Mouse (Mus musculus) heart, embryonic 14.5 days (tissue): ENCODE results near the gene Tmem156. TPM values are rescaled to one million over a fixed set of nuclear protein-coding genes. Genes with fewer than 3 reads are reported as not detected.

Experiments used
- ATAC-seq: fragments of 200-750 bp; cut with Nextera tagmentation; 2 replicates; pipeline ENCODE4 v1.8.0; 2017; ENCODE audit warnings: low read depth, moderate TSS enrichment; ENCODE audit not compliant: insufficient number of reproducible peaks, insufficient read depth, low FRiP score
- H3K27ac ChIP-seq, 2 experiments: fragments of 200-500 bp in 1 of 2; fragments of 300-500 bp in 1 of 2; sonication (generic) in 1 of 2; replicated peaks in 1 of 2; 2 replicates each; pipeline ENCODE4 v1.5.1; 2012 to 2014; ENCODE audit warnings: low read depth in 2 of 2, low read length in 2 of 2, control low read depth in 1 of 2, mild to moderate bottlenecking in 1 of 2, mixed read lengths in 1 of 2; ENCODE audit not compliant: control insufficient read depth in 1 of 2, insufficient read depth in 1 of 2
- H3K27me3 ChIP-seq: fragments of 300-500 bp; sonication (generic); 2 replicates; pipeline ENCODE4 v1.6.1; 2014; ENCODE audit warnings: mild to moderate bottlenecking, low read length, control low read depth; ENCODE audit not compliant: control insufficient read depth, insufficient read depth
- H3K36me3 ChIP-seq: fragments of 300-500 bp; sonication (generic); 2 replicates; pipeline ENCODE4 v1.6.1; 2014; ENCODE audit warnings: mild to moderate bottlenecking, control low read depth, low read length, mixed read lengths; ENCODE audit not compliant: control insufficient read depth, insufficient read depth
- H3K4me1 ChIP-seq, 2 experiments: fragments of 200-500 bp in 1 of 2; fragments of 300-500 bp in 1 of 2; sonication (generic) in 1 of 2; 2 replicates each; pipeline ENCODE4 v1.6.1; 2012 to 2014; ENCODE audit warnings: low read length in 2 of 2, control low read depth in 1 of 2, mixed read lengths in 1 of 2; ENCODE audit not compliant: control insufficient read depth in 2 of 2, insufficient read depth in 2 of 2
- H3K4me2 ChIP-seq: fragments of 300-500 bp; sonication (generic); 2 replicates; pipeline ENCODE4 v1.6.1; 2014; ENCODE audit warnings: mild to moderate bottlenecking, low read length
- H3K4me3 ChIP-seq, 2 experiments: fragments of 200-500 bp in 1 of 2; fragments of 300-500 bp in 1 of 2; sonication (generic) in 1 of 2; 2 replicates each; pipeline ENCODE4 v1.5.1; 2012 to 2014; ENCODE audit warnings: low read length in 2 of 2, mild to moderate bottlenecking in 2 of 2, control low read depth in 1 of 2, low read depth in 1 of 2, moderate library complexity in 1 of 2; ENCODE audit not compliant: control insufficient read depth in 1 of 2, insufficient read depth in 1 of 2
- H3K9ac ChIP-seq: fragments of 300-500 bp; sonication (generic); 2 replicates; pipeline ENCODE4 v1.6.1; 2014; ENCODE audit warnings: mild to moderate bottlenecking, low read length
- H3K9me3 ChIP-seq: fragments of 300-500 bp; sonication (generic); 2 replicates; pipeline ENCODE4 v1.6.1; 2016; ENCODE audit warnings: low read length, control low read depth; ENCODE audit not compliant: control insufficient read depth
- WGBS: fragments of 180-500 bp; shearing (Covaris S2); extraction: QIAGEN DNeasy Blood & Tissue Kit; methylation state at CpG from one replicate; pipeline ENCODE4 v1.1.7; 2014; 5-methylcytosine and 5-hydroxymethylcytosine counted together
- polyA plus RNA-seq: library from polyadenylated mRNA; unstranded; fragments of >200 nt; fragmentation: Nextera tagmentation; extraction: Ambion mirVana; gene quantifications from 2 replicates; pipeline ENCODE4 v1.2.1, GENCODE M21; 2014

The Tmem156 gene
- polyA plus RNA-seq, 1 experiment from 2014 or later, result not detected

DNA sequence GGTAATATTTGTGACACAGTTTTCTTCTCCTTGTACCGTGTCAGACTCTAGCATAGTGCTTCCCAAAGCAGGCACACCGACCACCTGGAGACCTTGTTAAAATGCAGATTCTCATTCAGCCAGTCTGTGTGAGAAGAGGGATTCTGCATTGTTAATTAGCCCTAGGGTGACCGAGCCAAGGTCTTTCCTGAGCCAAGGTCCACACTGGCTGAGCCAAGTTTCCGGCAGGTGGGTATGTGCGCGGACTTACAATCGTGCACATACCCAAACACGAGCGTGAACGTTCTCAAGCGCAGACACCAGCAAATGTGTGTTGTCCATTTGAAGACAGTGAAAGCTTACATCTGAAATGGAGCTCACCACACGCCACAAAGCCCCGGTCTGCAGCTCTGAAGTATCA is 55.3 kb downstream of the Tmem156 start:
- peaks cover 3 to 8% of the 10 kb centered on the region in 2 experiments for H3K4me1 ChIP-seq
- H3K36me3 ChIP-seq, result peaks cover 59% of the 10 kb centered on the region
- WGBS, result 77% methylated on average over 13 of the region's 13 CpGs
- H3K4me3 ChIP-seq, result no peak overlapping the region
- H3K9ac ChIP-seq, result no peak overlapping the region
- no peaks in the 10 kb centered on the region for H3K27me3 ChIP-seq
- H3K4me2 ChIP-seq, result no peak overlapping the region
- H3K9me3 ChIP-seq, result no peaks in the 10 kb centered on the region
- no peak for ATAC-seq
- no peak overlapping the region for H3K27ac ChIP-seq

DNA sequence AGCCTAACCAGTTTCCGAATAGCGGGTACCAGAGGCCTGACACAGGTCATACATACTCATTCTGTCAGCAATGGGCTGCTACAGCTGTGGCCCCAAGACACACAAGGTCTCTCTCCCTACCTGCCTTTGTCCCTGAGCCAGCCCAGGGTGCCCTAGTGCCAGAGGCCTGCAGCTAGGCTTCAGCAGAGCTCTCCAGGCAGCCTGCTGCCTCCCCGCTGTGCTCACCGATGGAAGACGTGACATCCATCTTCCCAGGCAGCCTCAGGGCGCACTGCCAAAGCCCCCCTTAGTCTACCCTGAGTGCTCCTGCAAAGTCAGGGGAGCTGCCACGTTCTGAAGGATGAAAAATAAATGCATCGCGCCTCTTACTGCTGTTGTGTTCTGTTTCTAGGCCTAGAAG is 63.9 kb downstream of the Tmem156 start:
- Histone ChIP-seq H3K36me3 (peaks cover 58% of the 10 kb centered on the region), H3K4me3 (no peak overlapping the region)

GRCm38 (mm10) chr5:65026776-65027175 is 65.2 kb downstream of the Tmem156 start:
- H3K36me3 ChIP-seq, result peaks cover 57% of the 10 kb centered on the region
- H3K9me3 ChIP-seq, result no peaks in the 10 kb centered on the region
- 64% methylated on average over 9 of the region's 9 CpGs for WGBS
- no peak overlapping the region for H3K27ac ChIP-seq
- no peaks in the 10 kb centered on the region for H3K27me3 ChIP-seq
- ATAC-seq, result no peak
- no peak overlapping the region for H3K4me3 ChIP-seq
- H3K9ac ChIP-seq, result no peak overlapping the region
- H3K4me2 ChIP-seq, result no peak overlapping the region
- H3K4me1 ChIP-seq, result no peaks in the 10 kb centered on the region

More for the DNA sequence above, 63.9 kb downstream of the Tmem156 start:
- Histone ChIP-seq H3K4me1 (no peaks in the 10 kb centered on the region), H3K27ac (no peak overlapping the region), H3K27me3 (no peaks in the 10 kb centered on the region), H3K9me3 (no peaks in the 10 kb centered on the region), H3K9ac (no peak overlapping the region), H3K4me2 (no peak overlapping the region)
- no peak for ATAC-seq
- 63% methylated on average over 9 of the region's 9 CpGs for WGBS

- no peak overlapping the region for H3K4me3 ChIP-seq
- no peaks in the 10 kb centered on the region for H3K9me3 ChIP-seq
- no peaks in the 10 kb centered on the region for H3K4me1 ChIP-seq
- 68% methylated on average over 6 of the region's 6 CpGs for WGBS
- no peak for ATAC-seq
- H3K4me2 ChIP-seq, result no peak overlapping the region
- H3K9ac ChIP-seq, result no peak overlapping the region
- H3K27me3 ChIP-seq, result no peaks in the 10 kb centered on the region
- H3K36me3 ChIP-seq, result peaks cover 57% of the 10 kb centered on the region
- H3K27ac ChIP-seq, result no peak overlapping the region
These were observed 66.0 kb downstream of the Tmem156 start for GRCm38 (mm10) chr5:65025916-65026315.

GRCm38 (mm10) chr5:65024641-65025040 is 67.3 kb downstream of the Tmem156 start:
- H3K4me1 ChIP-seq, result no peaks in the 10 kb centered on the region
- no peak overlapping the region for H3K4me2 ChIP-seq
- H3K27me3 ChIP-seq, result no peaks in the 10 kb centered on the region
- ATAC-seq, result no peak
- no peak overlapping the region for H3K27ac ChIP-seq
- no peaks in the 10 kb centered on the region for H3K9me3 ChIP-seq
- no peak overlapping the region for H3K9ac ChIP-seq
- no peak overlapping the region for H3K4me3 ChIP-seq
- peaks cover 46% of the 10 kb centered on the region for H3K36me3 ChIP-seq
- 74% methylated on average over 2 of the region's 2 CpGs for WGBS

DNA sequence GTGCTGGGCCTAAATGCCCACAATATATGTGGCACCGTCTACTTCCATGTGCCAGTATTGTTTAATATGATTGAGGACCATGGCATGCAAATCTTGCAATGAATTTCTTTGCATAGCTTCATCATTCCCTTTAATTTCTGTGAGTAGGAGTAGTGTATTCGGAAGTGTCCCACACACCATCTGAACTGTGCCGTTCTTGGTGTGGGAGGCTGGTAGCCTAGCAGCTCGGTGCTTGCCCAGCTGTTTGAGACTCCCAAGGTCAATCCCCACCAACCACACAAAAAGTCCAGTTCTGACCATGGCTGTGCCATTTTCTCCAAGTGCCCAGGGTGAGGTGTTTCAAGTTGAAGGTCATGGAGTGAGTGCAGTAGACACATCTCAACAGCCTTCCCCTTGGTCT is 69.9 kb downstream of the Tmem156 start:
- Histone ChIP-seq H3K36me3 (peaks cover 53% of the 10 kb centered on the region), H3K9ac (no peak overlapping the region), H3K9me3 (no peaks in the 10 kb centered on the region), H3K27me3 (no peaks in the 10 kb centered on the region), H3K4me3 (no peak overlapping the region), H3K4me1 (no peaks in the 10 kb centered on the region), H3K4me2 (no peak overlapping the region), H3K27ac (no peak overlapping the region)
- no peak for ATAC-seq
- 90% methylated on average over 4 of the region's 4 CpGs for WGBS

DNA sequence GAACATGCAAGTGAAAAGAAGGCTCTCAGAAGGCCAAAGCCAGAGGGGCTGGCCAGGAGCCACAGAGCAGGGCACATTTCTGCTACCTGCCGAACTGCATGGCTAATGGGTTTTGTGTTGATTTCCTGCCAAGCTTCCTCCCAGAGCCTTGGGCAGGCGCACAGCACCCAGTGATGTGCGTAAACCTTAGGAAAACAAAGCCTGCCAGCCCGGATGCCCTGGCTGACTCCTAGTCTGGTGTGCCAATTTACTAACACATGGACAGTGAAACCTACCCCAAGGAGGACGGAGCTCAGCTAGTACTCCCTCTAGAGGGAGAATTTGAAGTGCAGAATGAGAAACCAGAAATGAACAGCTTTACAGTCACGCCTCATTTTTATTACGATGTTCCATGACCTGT is 72.1 kb downstream of the Tmem156 start:
- 70% methylated on average over 7 of the region's 7 CpGs for WGBS
- H3K36me3 ChIP-seq, result peaks cover 70% of the 10 kb centered on the region

DNA sequence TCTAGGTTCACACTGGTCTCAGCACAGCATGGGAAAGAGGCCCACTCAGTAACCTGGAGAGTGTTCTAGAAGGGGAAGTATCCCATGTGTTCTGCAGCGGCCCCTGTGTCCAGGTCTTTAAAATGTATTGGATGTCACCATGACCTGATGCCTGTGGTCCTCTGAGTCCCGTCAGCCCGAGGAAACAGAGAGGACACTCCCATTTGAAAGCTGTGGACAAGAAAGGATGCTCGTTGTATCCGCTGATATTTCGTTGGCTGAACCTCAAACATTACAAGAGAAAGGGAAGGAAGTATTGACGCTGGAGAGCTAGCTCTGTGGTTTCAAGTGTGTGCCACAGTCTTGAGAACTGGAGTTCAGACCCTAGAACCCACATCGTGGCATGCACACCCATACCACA is 72.8 kb downstream of the Tmem156 start:
- WGBS, result 73% methylated on average over 8 of the region's 8 CpGs
- H3K36me3 ChIP-seq, result peaks cover 73% of the 10 kb centered on the region
- no peaks in the 10 kb centered on the region for H3K9me3 ChIP-seq
- no peaks in the 10 kb centered on the region for H3K4me1 ChIP-seq
- no peak overlapping the region for H3K4me3 ChIP-seq
- H3K27me3 ChIP-seq, result no peaks in the 10 kb centered on the region
- ATAC-seq, result no peak
- no peak overlapping the region for H3K27ac ChIP-seq
- no peak overlapping the region for H3K9ac ChIP-seq
- H3K4me2 ChIP-seq, result no peak overlapping the region

More for the DNA sequence above, 72.1 kb downstream of the Tmem156 start:
- Histone ChIP-seq H3K27me3 (no peaks in the 10 kb centered on the region), H3K27ac (no peak overlapping the region), H3K4me2 (no peak overlapping the region), H3K9ac (no peak overlapping the region), H3K4me1 (no peaks in the 10 kb centered on the region), H3K9me3 (no peaks in the 10 kb centered on the region), H3K4me3 (no peak overlapping the region)
- no peak for ATAC-seq
